Mouse (Mus musculus): Measurements from ENCODE around the gene Prkce. TPM values are rescaled to one million over a fixed set of nuclear protein-coding genes. Genes with fewer than 3 reads are reported as not detected.
"Not testable (repeated sequence)": the region's sequence is repeated elsewhere in the genome, so short reads cannot be mapped to it uniquely, and the experiment has no call there.

Gene Prkce
- polyA plus RNA-seq, 1 experiment from 2014 or later, result 5.2 TPM

DNA sequence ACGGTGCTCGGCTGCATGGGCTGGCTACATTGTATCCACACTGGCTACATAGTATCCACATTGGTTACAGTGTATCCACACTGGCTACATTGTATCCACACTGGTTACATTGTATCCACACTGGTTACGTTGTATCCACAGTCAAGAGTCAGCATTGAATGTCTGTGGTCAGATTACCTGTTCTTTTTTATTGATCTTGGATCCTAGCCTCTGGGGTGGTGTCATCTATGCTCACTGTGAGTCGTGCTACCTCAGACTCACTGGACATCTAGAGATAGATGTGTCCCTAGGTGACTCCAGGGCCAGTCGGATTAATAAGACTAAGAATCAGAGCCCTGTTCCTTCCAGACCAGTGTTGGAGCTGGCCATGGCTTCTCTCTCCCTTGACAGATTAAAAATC is 302.6 kb downstream of the Prkce start:
- no peaks in the 10 kb centered on the region for H3K36me3 ChIP-seq (ENCODE audit: control insufficient read depth, insufficient read depth)
- H3K4me1 ChIP-seq (replicated peaks; ENCODE audit: control insufficient read depth, insufficient read depth, low read length), result peaks cover 7% of the 10 kb centered on the region; the same call in 1 of the 2 replicates
- no peak overlapping the region for H3K4me3 ChIP-seq (ENCODE audit: low read depth, low read length)
- no peak for ATAC-seq
- H3K27ac ChIP-seq (ENCODE audit: low read depth, low read length), result no peak overlapping the region
- no peak overlapping the region for H3K4me2 ChIP-seq (replicated peaks; ENCODE audit: low read depth)
- no peaks in the 10 kb centered on the region for H3K9me3 ChIP-seq (ENCODE audit: control insufficient read depth)
- H3K9ac ChIP-seq (ENCODE audit: low read depth, low read length), result no peak overlapping the region
- no peaks in the 10 kb centered on the region for H3K27me3 ChIP-seq (replicated peaks; ENCODE audit: control insufficient read depth, insufficient read depth, low read length)
- TF ChIP-seq CTCF (IDR thresholded peaks at IDR 0.05; ENCODE audit: low read depth), result no peak
- 84% methylated on average over 5 of the region's 5 CpGs for WGBS

DNA sequence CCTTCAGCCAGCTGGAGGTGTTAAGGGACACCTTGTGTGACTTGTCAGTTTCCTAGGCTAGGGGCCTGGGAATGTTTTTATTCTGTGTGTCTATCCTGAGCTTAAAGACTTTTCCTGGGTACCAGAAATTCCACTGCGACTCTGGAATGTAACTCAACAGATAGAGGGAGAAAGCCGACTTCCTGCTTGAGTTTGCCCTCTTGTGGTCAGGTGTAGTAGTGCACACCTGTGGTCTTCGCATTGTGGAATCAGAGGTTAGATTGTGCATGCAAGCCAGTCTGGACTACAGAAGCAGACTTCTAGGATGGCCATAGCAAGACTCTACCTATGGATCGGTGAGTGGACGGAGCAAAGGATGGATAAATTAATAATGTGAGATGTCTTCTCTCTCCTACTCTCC is 304.1 kb downstream of the Prkce start:
- H3K27ac ChIP-seq (ENCODE audit: low read depth, low read length), result no peak overlapping the region
- WGBS, result 36% methylated on average over 5 of the region's 5 CpGs
- no peaks in the 10 kb centered on the region for H3K36me3 ChIP-seq (ENCODE audit: control insufficient read depth, insufficient read depth)
- H3K4me3 ChIP-seq (ENCODE audit: low read depth, low read length), result no peak overlapping the region
- H3K9ac ChIP-seq (ENCODE audit: low read depth, low read length), result no peak overlapping the region
- peak; percentile 29; the same call in 1 of the 2 replicates for ATAC-seq
- no peaks in the 10 kb centered on the region for H3K9me3 ChIP-seq (ENCODE audit: control insufficient read depth)
- peaks cover 7% of the 10 kb centered on the region; the same call in 1 of the 2 replicates for H3K4me1 ChIP-seq (replicated peaks; ENCODE audit: control insufficient read depth, insufficient read depth, low read length)
- no peak overlapping the region for H3K4me2 ChIP-seq (replicated peaks; ENCODE audit: low read depth)
- H3K27me3 ChIP-seq (replicated peaks; ENCODE audit: control insufficient read depth, insufficient read depth, low read length), result no peaks in the 10 kb centered on the region
- TF ChIP-seq CTCF (IDR thresholded peaks at IDR 0.05; ENCODE audit: low read depth), result peak; percentile 85

DNA sequence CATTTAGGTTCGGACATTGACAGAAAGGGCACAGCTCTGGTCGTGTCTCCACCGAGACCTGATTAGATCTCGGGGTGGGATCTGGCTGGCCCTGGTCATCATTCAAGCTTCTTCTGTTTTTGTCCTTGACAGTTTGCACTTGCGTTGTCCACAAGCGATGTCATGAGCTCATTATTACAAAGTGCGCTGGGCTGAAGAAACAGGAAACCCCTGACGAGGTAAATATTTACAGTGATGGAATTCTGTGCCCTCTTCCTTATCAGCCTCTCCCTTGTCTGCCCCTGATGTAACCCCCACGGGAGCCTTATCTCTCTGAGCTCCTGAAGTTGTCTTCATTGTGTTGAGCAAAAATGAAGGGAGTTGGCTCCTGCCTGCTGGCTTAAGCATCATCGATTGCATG is 309.1 kb downstream of the Prkce start:
- Histone ChIP-seq H3K9ac (ENCODE audit: low read depth, low read length) (no peak overlapping the region), H3K4me3 (ENCODE audit: low read depth, low read length) (no peak overlapping the region), H3K36me3 (ENCODE audit: control insufficient read depth, insufficient read depth) (no peaks in the 10 kb centered on the region), H3K27me3 (replicated peaks; ENCODE audit: control insufficient read depth, insufficient read depth, low read length) (no peaks in the 10 kb centered on the region), H3K4me1 (replicated peaks; ENCODE audit: control insufficient read depth, insufficient read depth, low read length) (no peaks in the 10 kb centered on the region), H3K9me3 (ENCODE audit: control insufficient read depth) (no peaks in the 10 kb centered on the region), H3K27ac (ENCODE audit: low read depth, low read length) (no peak overlapping the region), H3K4me2 (replicated peaks; ENCODE audit: low read depth) (no peak overlapping the region)
- ATAC-seq, result no peak
- TF ChIP-seq CTCF (IDR thresholded peaks at IDR 0.05; ENCODE audit: low read depth), result no peak
- 49% methylated on average over 10 of the region's 10 CpGs for WGBS

DNA sequence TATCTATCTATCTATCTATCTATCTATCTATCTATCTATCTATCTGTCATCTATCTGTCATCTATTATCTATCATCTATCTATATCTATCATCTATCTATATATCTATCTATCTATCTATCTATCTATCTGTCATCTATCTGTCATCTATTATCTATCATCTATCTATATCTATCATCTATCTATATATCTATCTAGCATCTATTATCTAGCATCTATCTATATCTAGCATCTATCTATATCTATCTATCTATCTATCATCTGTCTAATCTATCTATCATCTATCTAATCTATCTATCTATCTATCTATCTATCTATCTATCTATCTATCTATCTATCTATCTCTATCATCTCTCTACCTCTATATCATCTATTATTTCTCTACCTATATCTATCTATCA is 309.8 kb downstream of the Prkce start:
- H3K4me3 ChIP-seq (ENCODE audit: low read depth, low read length); H3K36me3 ChIP-seq (ENCODE audit: control insufficient read depth, insufficient read depth); H3K27ac ChIP-seq (ENCODE audit: low read depth, low read length); H3K4me1 ChIP-seq (replicated peaks; ENCODE audit: control insufficient read depth, insufficient read depth, low read length); H3K9me3 ChIP-seq (ENCODE audit: control insufficient read depth); H3K4me2 ChIP-seq (replicated peaks; ENCODE audit: low read depth); H3K27me3 ChIP-seq (replicated peaks; ENCODE audit: control insufficient read depth, insufficient read depth, low read length); ATAC-seq; H3K9ac ChIP-seq (ENCODE audit: low read depth, low read length): not testable (repeated sequence)

DNA sequence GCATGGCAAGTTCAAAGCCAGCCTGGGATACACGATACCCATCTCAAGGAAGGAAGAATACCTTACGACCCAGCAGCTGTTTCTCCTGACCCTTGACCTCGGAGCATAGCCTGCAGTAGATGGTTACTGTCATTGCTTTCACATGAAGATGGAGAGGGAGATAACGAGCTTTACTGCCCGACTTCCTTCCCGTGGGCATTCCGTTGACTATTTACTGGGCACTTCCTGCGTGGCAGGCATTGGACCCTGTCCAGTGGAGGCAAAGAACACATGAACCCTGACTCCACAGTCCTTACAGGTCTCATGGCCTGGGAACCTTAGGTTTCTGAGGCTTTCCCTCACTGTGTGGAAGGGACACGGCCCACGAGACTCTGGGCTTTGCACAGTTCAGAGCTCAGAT is 311.8 kb downstream of the Prkce start:
- no peak overlapping the region for H3K9ac ChIP-seq (ENCODE audit: low read depth, low read length)
- no peak for ATAC-seq
- H3K27ac ChIP-seq (ENCODE audit: low read depth, low read length), result no peak overlapping the region
- no peaks in the 10 kb centered on the region; the same call in 1 of the 2 replicates for H3K4me1 ChIP-seq (replicated peaks; ENCODE audit: control insufficient read depth, insufficient read depth, low read length)
- 65% methylated on average over 10 of the region's 10 CpGs for WGBS
- no peak overlapping the region for H3K4me3 ChIP-seq (ENCODE audit: low read depth, low read length)
- H3K27me3 ChIP-seq (replicated peaks; ENCODE audit: control insufficient read depth, insufficient read depth, low read length), result no peaks in the 10 kb centered on the region
- H3K9me3 ChIP-seq (ENCODE audit: control insufficient read depth), result no peaks in the 10 kb centered on the region
- H3K36me3 ChIP-seq (ENCODE audit: control insufficient read depth, insufficient read depth), result peaks cover 6% of the 10 kb centered on the region; the same call in 1 of the 2 replicates
- H3K4me2 ChIP-seq (replicated peaks; ENCODE audit: low read depth), result no peak overlapping the region
- no peak for TF ChIP-seq CTCF (IDR thresholded peaks at IDR 0.05; ENCODE audit: low read depth)

DNA sequence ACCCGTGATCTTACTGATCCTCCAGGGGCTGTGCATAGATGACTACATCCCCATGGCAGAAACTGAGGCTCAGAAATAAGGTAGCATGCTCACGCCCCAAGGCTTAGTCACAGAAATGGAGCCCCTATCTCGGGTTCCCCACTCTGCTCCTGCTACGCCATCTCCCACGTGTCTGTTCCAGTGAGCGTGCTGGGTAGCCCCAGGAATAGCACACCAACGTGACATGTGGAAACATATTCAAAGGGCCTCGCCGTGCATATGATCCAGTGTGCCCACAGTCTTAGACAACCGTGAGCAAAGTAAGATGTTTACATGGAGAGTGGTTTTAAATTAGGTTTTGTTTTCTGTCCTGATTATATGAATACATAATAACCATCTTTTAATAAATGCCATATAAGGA is 315.1 kb downstream of the Prkce start:
- Histone ChIP-seq H3K9me3 (ENCODE audit: control insufficient read depth) (no peaks in the 10 kb centered on the region), H3K36me3 (ENCODE audit: control insufficient read depth, insufficient read depth) (peaks cover 6% of the 10 kb centered on the region; the same call in 1 of the 2 replicates)

More for the DNA sequence above, 315.1 kb downstream of the Prkce start:
- Histone ChIP-seq H3K9ac (ENCODE audit: low read depth, low read length) (no peak overlapping the region), H3K4me1 (replicated peaks; ENCODE audit: control insufficient read depth, insufficient read depth, low read length) (no peaks in the 10 kb centered on the region; the same call in 1 of the 2 replicates), H3K27ac (ENCODE audit: low read depth, low read length) (no peak overlapping the region), H3K4me3 (ENCODE audit: low read depth, low read length) (no peak overlapping the region), H3K4me2 (replicated peaks; ENCODE audit: low read depth) (no peak overlapping the region), H3K27me3 (replicated peaks; ENCODE audit: control insufficient read depth, insufficient read depth, low read length) (no peaks in the 10 kb centered on the region)
- no peak for TF ChIP-seq CTCF (IDR thresholded peaks at IDR 0.05; ENCODE audit: low read depth)
- ATAC-seq, result no peak
- 93% methylated on average over 10 of the region's 10 CpGs for WGBS
